Mouse (Mus musculus) bone marrow macrophage, adult 2 months (primary cell): ENCODE results near the gene Syt3. TPM values are rescaled to one million over a fixed set of nuclear protein-coding genes. Genes with fewer than 3 reads are reported as not detected.

Experiments
- H3K27ac ChIP-seq: 2 replicates; pipeline ENCODE4 v1.5.1; 2012; ENCODE audit warnings: low read depth, low read length; ENCODE audit not compliant: insufficient read depth
- H3K4me1 ChIP-seq: 2 replicates; pipeline ENCODE4 v1.6.1; 2012; ENCODE audit warnings: low read length; ENCODE audit not compliant: control insufficient read depth, insufficient read depth
- H3K4me3 ChIP-seq: 2 replicates; pipeline ENCODE4 v1.5.1; 2012; ENCODE audit warnings: mild to moderate bottlenecking, low read length, moderate library complexity; ENCODE audit not compliant: insufficient read depth
- CTCF ChIP-seq: IDR thresholded peaks from 2 replicates; pipeline ENCODE4 v1.5.1; 2012; ENCODE audit warnings: low read depth, mild to moderate bottlenecking, low read length, moderate library complexity
- POLR2A ChIP-seq: IDR thresholded peaks from 2 replicates; pipeline ENCODE4 v1.6.1; 2012; ENCODE audit warnings: mild to moderate bottlenecking, low read depth, low read length, borderline replicate concordance
- polyA plus RNA-seq: library from polyadenylated mRNA; stranded (reverse); fragments of >200 nt; gene quantifications from 2 replicates; pipeline ENCODE4 v1.2.4, GENCODE M21; 2012; ENCODE audit not compliant: missing spikeins, insufficient read depth, insufficient read length

Gene Syt3
- polyA plus RNA-seq, 1 experiment: 0.62 TPM

DNA sequence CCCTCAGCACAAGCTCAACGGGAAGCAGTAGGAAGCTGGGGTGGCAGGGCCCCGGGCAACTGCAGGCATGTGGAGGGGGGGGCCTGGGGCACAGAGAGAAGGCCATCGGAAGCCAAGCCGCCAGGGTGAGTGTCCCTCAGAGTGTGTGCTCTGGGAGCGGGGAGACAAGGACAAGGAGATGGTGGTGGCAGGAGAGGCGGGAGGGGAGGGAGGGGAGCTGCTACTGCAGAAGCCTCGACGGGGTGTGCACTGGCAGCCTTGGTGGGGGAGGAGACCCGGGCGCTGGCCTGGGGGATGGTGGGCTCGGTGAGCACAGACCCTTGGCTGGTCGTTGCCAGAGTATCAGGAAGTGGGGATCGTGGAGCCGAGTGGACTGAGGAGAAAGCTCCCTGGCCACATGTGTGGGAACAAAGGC lies 58.5 kb downstream of the Syt3 start:
- no peak overlapping the region for H3K27ac ChIP-seq
- H3K4me1 ChIP-seq: no peaks in the 10 kb centered on the region
- TF ChIP-seq CTCF: no peak
- no peak for TF ChIP-seq POLR2A
- no peak overlapping the region for H3K4me3 ChIP-seq

- Histone ChIP-seq H3K4me1 (no peaks in the 10 kb centered on the region), H3K27ac (no peak overlapping the region), H3K4me3 (no peak overlapping the region)
- TF ChIP-seq CTCF: no peak
- TF ChIP-seq POLR2A: no peak
Measured at GRCm38 (mm10) chr7:44443268-44444173, 59.6 kb downstream of the Syt3 start.

GRCm38 (mm10) chr7:44444886-44445527 lies 61.1 kb downstream of the Syt3 start:
- no peaks in the 10 kb centered on the region for H3K4me1 ChIP-seq
- no peak overlapping the region for H3K27ac ChIP-seq
- TF ChIP-seq POLR2A (no peak), CTCF (no peak)
- no peak overlapping the region for H3K4me3 ChIP-seq

GRCm38 (mm10) chr7:44445528-44445923 lies 61.6 kb downstream of the Syt3 start:
- H3K4me1 ChIP-seq: no peaks in the 10 kb centered on the region
- no peak for TF ChIP-seq CTCF
- TF ChIP-seq POLR2A: no peak
- no peak overlapping the region for H3K27ac ChIP-seq
- no peak overlapping the region for H3K4me3 ChIP-seq

DNA sequence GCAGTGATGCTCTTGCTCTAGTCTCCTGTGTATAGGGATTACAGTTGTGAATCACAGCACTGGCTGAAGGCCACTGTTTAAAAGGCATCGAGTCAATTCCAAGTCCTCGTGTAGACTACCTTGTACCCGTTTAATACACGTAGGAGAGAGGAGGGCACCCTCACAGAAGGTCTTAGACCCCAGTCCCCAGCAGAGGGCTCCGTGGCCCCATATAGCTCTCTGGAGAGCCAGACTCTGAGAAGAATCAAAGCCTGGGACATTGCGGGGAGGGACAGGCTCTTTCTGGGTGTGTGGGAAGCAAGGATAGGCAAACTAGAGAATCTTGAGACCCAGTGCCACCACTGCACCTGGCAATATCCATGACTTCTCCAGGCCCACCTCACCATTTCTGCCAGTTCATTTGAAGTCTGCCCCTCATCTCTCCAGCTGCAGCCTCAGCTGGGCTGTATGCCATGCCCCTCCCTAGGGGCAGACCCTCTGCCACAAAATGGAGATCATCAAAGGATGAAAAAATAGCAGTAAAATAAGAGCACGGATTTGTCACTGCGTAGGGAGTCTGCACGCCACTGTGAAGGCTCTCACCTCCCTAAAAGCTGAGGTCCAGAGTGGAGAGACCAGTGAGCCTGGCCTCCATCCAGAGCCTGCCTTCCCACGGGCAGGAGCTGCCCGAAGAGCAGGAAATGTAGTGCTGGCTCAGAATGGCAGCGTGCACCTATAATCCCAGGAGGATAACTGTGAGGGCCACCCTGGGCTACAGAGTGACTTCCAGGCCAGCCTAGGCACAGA lies 62.4 kb downstream of the Syt3 start:
- no peak overlapping the region for H3K27ac ChIP-seq
- TF ChIP-seq CTCF (no peak), POLR2A (no peak)
- H3K4me1 ChIP-seq: no peaks in the 10 kb centered on the region
- H3K4me3 ChIP-seq: no peak overlapping the region

Other genes with a start within 250 kb of the Syt3 start
- not detected in 2 replicates for gene Klk1b16, start 247.3 kb upstream of the Syt3 start, polyA plus RNA-seq
- gene Klk1b24, start 195.9 kb upstream of the Syt3 start, polyA plus RNA-seq: not detected in 2 replicates
- gene Klk1b3, start 185.9 kb upstream of the Syt3 start, polyA plus RNA-seq: not detected in 2 replicates
- gene Klk1b4, start 176.7 kb upstream of the Syt3 start, polyA plus RNA-seq: not detected in 2 replicates
- gene Klk1b5, start 168.2 kb upstream of the Syt3 start, polyA plus RNA-seq: not detected in 2 replicates
- not detected in 2 replicates for gene Klk1, start 158.7 kb upstream of the Syt3 start, polyA plus RNA-seq
- not detected in 2 replicates for gene Gm36864, start 147.9 kb upstream of the Syt3 start, polyA plus RNA-seq
- gene 1700028J19Rik, start 137.4 kb upstream of the Syt3 start, polyA plus RNA-seq: 1.0 and 1.6 TPM in 2 replicates
- 18.4 and 21.7 TPM in 2 replicates for gene 2410002F23Rik, start 137.4 kb upstream of the Syt3 start, polyA plus RNA-seq
- not detected in 2 replicates for gene Acp4, start 126.7 kb upstream of the Syt3 start, polyA plus RNA-seq
- gene Gm15517, start 122.7 kb upstream of the Syt3 start, polyA plus RNA-seq: not detected in 2 replicates
- 0.19 TPM in 1 of 2 replicates, not detected in the other for gene Clec11a, start 77.2 kb upstream of the Syt3 start, polyA plus RNA-seq
- not detected in 2 replicates for gene Shank1, start 73.8 kb upstream of the Syt3 start, polyA plus RNA-seq
- 1.2 TPM in 1 of 2 replicates, not detected in the other for gene 1700008O03Rik, start 1.7 kb downstream of the Syt3 start, polyA plus RNA-seq
- not detected in 2 replicates for gene Lrrc4b, start 44.9 kb downstream of the Syt3 start, polyA plus RNA-seq
- not detected in 2 replicates for gene Aspdh, start 81.3 kb downstream of the Syt3 start, polyA plus RNA-seq
- 46.7 and 51.3 TPM in 2 replicates for gene Josd2, start 83.9 kb downstream of the Syt3 start, polyA plus RNA-seq
- gene Emc10, start 112.4 kb downstream of the Syt3 start, polyA plus RNA-seq: 82.1 and 89.3 TPM in 2 replicates
- gene Fam71e1, start 112.5 kb downstream of the Syt3 start, polyA plus RNA-seq: 2.1 and 2.9 TPM in 2 replicates
- gene Mybpc2, start 140.6 kb downstream of the Syt3 start, polyA plus RNA-seq: not detected in 2 replicates
- gene Spib, start 148.0 kb downstream of the Syt3 start, polyA plus RNA-seq: 0.32 and 0.43 TPM in 2 replicates
- gene Pold1, start 164.7 kb downstream of the Syt3 start, polyA plus RNA-seq: 18.7 and 25.8 TPM in 2 replicates
- 98.8 and 104 TPM in 2 replicates for gene Nr1h2, start 169.8 kb downstream of the Syt3 start, polyA plus RNA-seq
- 218 and 224 TPM in 2 replicates for gene Napsa, start 188.3 kb downstream of the Syt3 start, polyA plus RNA-seq
- 0.36 and 1.6 TPM in 2 replicates for gene Kcnc3, start 206.6 kb downstream of the Syt3 start, polyA plus RNA-seq